Mouse (Mus musculus) liver, embryonic 11.5 days (tissue): ENCODE data around the gene Cpt1c. TPM values are rescaled to one million over a fixed set of nuclear protein-coding genes. Genes with fewer than 3 reads are reported as not detected.

Experiments used
- microRNA-seq: library from miRNA; unstranded; fragments of <30 nt; microRNA quantifications from one replicate; pipeline ENCODE4, GENCODE M21; 2017; ENCODE audit warnings: borderline number of aligned reads
- polyA plus RNA-seq: library from polyadenylated mRNA; unstranded; fragments of >200 nt; fragmentation: Nextera tagmentation; extraction: Ambion mirVana; gene quantifications from 2 replicates; pipeline ENCODE4 v1.2.1, GENCODE M21; 2014

Gene Cpt1c
- polyA plus RNA-seq, 1 experiment from 2014 or later, result 8.2 TPM

Small RNA genes lying within 50 kb of the gene (microRNA-seq; reads per million reads assigned to microRNA genes)
- gene Mir7054, result 1.4 reads per million

Other genes starting within 250 kb of the Cpt1c start
- gene Vrk3, start 226.4 kb downstream of the Cpt1c start, polyA plus RNA-seq, result 36.4 and 39.2 TPM in 2 replicates
- 2.7 TPM in 2 replicates for gene Zfp473, start 223.8 kb downstream of the Cpt1c start, polyA plus RNA-seq
- gene Nup62, start 158.8 kb downstream of the Cpt1c start, polyA plus RNA-seq, result 85.7 and 91.4 TPM in 2 replicates
- 1.3 and 2.9 TPM in 2 replicates for gene Il4i1, start 158.5 kb downstream of the Cpt1c start, polyA plus RNA-seq
- 3.9 and 4.2 TPM in 2 replicates for gene Atf5, start 158.2 kb downstream of the Cpt1c start, polyA plus RNA-seq
- 46.5 and 53.9 TPM in 2 replicates for gene Akt1s1, start 125.9 kb downstream of the Cpt1c start, polyA plus RNA-seq
- 50.5 and 53.3 TPM in 2 replicates for gene Tbc1d17, start 125.8 kb downstream of the Cpt1c start, polyA plus RNA-seq
- gene Pnkp, start 117.7 kb downstream of the Cpt1c start, polyA plus RNA-seq, result 30.9 and 32.5 TPM in 2 replicates
- gene Ptov1, start 105.1 kb downstream of the Cpt1c start, polyA plus RNA-seq, result 162 and 164 TPM in 2 replicates
- gene Med25, start 82.1 kb downstream of the Cpt1c start, polyA plus RNA-seq, result 66.8 and 72.5 TPM in 2 replicates
- gene Fuz, start 78.8 kb downstream of the Cpt1c start, polyA plus RNA-seq, result 15.5 and 17.6 TPM in 2 replicates
- gene Ap2a1, start 45.4 kb downstream of the Cpt1c start, polyA plus RNA-seq, result 100 and 111 TPM in 2 replicates
- 0.10 TPM in 1 of 2 replicates, not detected in the other for gene Tsks, start 31.6 kb downstream of the Cpt1c start, polyA plus RNA-seq
- 175 and 186 TPM in 2 replicates for gene Prmt1, start 11.7 kb upstream of the Cpt1c start, polyA plus RNA-seq
- gene Irf3, start 22.8 kb upstream of the Cpt1c start, polyA plus RNA-seq, result 76.2 and 88.4 TPM in 2 replicates
- 39.6 and 41.1 TPM in 2 replicates for gene Bcl2l12, start 23.9 kb upstream of the Cpt1c start, polyA plus RNA-seq
- gene Scaf1, start 41.5 kb upstream of the Cpt1c start, polyA plus RNA-seq, result 37.5 and 40.1 TPM in 2 replicates
- gene Rras, start 43.1 kb upstream of the Cpt1c start, polyA plus RNA-seq, result 19.3 and 21.6 TPM in 2 replicates
- gene Prr12, start 78.0 kb upstream of the Cpt1c start, polyA plus RNA-seq, result 7.3 and 8.7 TPM in 2 replicates
- 60.9 and 63.0 TPM in 2 replicates for gene Nosip, start 87.6 kb upstream of the Cpt1c start, polyA plus RNA-seq
- gene Prrg2, start 87.8 kb upstream of the Cpt1c start, polyA plus RNA-seq, result 12.0 and 12.4 TPM in 2 replicates
- 146 and 163 TPM in 2 replicates for gene Rcn3, start 117.4 kb upstream of the Cpt1c start, polyA plus RNA-seq
- 33.2 and 33.8 TPM in 2 replicates for gene Fcgrt, start 129.0 kb upstream of the Cpt1c start, polyA plus RNA-seq
- 2,085 and 2,209 TPM in 2 replicates for gene Rps11, start 149.6 kb upstream of the Cpt1c start, polyA plus RNA-seq
- 1,710 and 1,879 TPM in 2 replicates for gene Rpl13a, start 153.9 kb upstream of the Cpt1c start, polyA plus RNA-seq
- gene Gm45713, start 161.4 kb upstream of the Cpt1c start, polyA plus RNA-seq, result 0.41 and 1.1 TPM in 2 replicates
- 9.7 and 10.5 TPM in 2 replicates for gene Flt3l, start 161.6 kb upstream of the Cpt1c start, polyA plus RNA-seq
- gene Pih1d1, start 179.5 kb upstream of the Cpt1c start, polyA plus RNA-seq, result 86.2 and 87.7 TPM in 2 replicates
- gene Aldh16a1, start 179.7 kb upstream of the Cpt1c start, polyA plus RNA-seq, result 56.0 and 60.6 TPM in 2 replicates
- gene Slc17a7, start 189.1 kb upstream of the Cpt1c start, polyA plus RNA-seq, result 0.57 and 0.74 TPM in 2 replicates
- gene Gfy, start 204.7 kb upstream of the Cpt1c start, polyA plus RNA-seq, result not detected in 2 replicates
- gene Pth2, start 206.1 kb upstream of the Cpt1c start, polyA plus RNA-seq, result not detected in 2 replicates
- 0.17 and 0.53 TPM in 2 replicates for gene Ccdc155, start 230.0 kb upstream of the Cpt1c start, polyA plus RNA-seq
- gene Dkkl1, start 237.3 kb upstream of the Cpt1c start, polyA plus RNA-seq, result 2.8 TPM in 2 replicates
- gene Tead2, start 240.9 kb upstream of the Cpt1c start, polyA plus RNA-seq, result 69.3 and 75.9 TPM in 2 replicates